Mouse (Mus musculus): ENCODE results near the gene Xab2. TPM values are rescaled to one million over a fixed set of nuclear protein-coding genes. Genes with fewer than 3 reads are reported as not detected.

The Xab2 gene
- polyA plus RNA-seq, 1 experiment, result 57.8 TPM

DNA sequence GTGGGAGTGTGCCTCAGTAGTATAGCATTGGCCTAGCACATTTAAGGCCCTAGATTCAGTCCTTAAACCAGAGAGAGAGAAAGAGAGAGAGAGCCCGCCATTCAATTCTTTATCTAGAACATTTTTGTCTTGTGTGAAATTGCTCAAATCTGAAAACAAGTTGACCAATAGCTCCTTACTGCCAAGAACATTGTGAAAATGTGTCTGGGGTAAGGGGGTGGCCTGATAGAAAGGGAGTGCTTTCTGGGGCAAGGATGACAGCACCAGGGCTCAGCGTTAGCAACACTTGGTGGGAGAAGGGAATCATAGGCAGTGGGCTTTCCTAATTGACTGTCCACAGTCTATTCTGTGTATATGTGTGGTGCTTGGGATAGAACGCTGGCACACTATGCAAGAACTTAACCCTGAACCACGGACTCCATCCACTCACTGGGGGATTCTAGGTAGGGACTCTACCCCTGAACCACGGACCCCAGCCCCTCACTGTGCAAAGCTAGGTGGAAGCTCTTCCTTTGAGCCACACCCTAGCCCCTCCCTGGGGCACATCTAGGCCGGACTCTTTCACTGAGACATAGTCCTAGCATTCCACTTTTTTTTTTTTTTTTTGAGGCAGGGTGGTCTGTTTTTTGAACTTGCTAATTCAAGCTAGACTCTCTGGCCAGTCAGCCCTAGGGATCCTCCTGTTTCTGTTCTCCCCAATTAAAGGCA, 25.9 kb upstream of the Xab2 start:
- no peak overlapping the region; the same call in 1 of the 2 replicates for H3K27ac ChIP-seq (ENCODE audit: insufficient read depth, low read length)
- H3K9me3 ChIP-seq (replicated peaks; ENCODE audit: control insufficient read depth, insufficient read depth, low read length, poor library complexity, severe bottlenecking), result no peaks in the 10 kb centered on the region
- no peak overlapping the region for H3K4me3 ChIP-seq (ENCODE audit: low read depth, low read length)
- no peak for TF ChIP-seq POLR2A (IDR thresholded peaks at IDR 0.05; ENCODE audit: insufficient read depth, low read length)
- TF ChIP-seq EP300 (IDR thresholded peaks at IDR 0.05; ENCODE audit: insufficient read depth, low read depth, low read length), result no peak
- no peak for TF ChIP-seq CTCF (IDR thresholded peaks at IDR 0.05; ENCODE audit: low read depth, low read length)
- no peaks in the 10 kb centered on the region for H3K27me3 ChIP-seq (ENCODE audit: control insufficient read depth, insufficient read depth, low read length, poor library complexity, severe bottlenecking)
- no peak overlapping the region for H3K9ac ChIP-seq (ENCODE audit: low read depth, poor library complexity, severe bottlenecking)
- H3K4me1 ChIP-seq (ENCODE audit: control insufficient read depth, insufficient read depth, low read length), result no peaks in the 10 kb centered on the region
- no peaks in the 10 kb centered on the region for H3K36me3 ChIP-seq (ENCODE audit: control insufficient read depth, insufficient read depth, low read length, poor library complexity, severe bottlenecking)

DNA sequence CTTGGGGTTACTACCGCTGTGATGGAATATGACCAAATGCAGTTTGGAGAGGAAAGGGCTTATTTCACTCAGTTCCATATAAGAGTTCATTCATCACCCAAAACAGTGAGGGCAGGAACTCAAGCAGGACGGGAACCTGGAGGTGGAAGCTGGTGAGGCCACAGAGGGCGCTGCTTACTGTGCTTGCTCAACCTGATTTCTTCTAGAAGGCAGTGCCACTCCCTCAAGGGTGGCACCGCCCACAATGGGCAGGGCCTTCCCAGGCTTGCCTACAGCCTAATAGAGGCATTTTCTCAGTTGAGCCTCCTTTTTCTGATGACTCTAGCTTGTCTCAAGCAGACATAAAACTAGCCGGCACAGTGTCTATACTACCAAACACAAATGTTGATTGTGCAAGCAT, 24.7 kb upstream of the Xab2 start:
- H3K27me3 ChIP-seq (ENCODE audit: control insufficient read depth, insufficient read depth, low read length, poor library complexity, severe bottlenecking), result no peaks in the 10 kb centered on the region
- 0 out of 2 replicates have a peak, but pooled peaks cover 4% of the 10 kb centered on the region for H3K36me3 ChIP-seq (ENCODE audit: control insufficient read depth, insufficient read depth, low read length, poor library complexity, severe bottlenecking)
- no peaks in the 10 kb centered on the region for H3K4me1 ChIP-seq (ENCODE audit: control insufficient read depth, insufficient read depth, low read length)
- H3K27ac ChIP-seq (ENCODE audit: insufficient read depth, low read length), result no peak overlapping the region
- H3K9ac ChIP-seq (ENCODE audit: low read depth, poor library complexity, severe bottlenecking), result no peak overlapping the region
- no peaks in the 10 kb centered on the region for H3K9me3 ChIP-seq (replicated peaks; ENCODE audit: control insufficient read depth, insufficient read depth, low read length, poor library complexity, severe bottlenecking)
- TF ChIP-seq CTCF (IDR thresholded peaks at IDR 0.05; ENCODE audit: low read depth, low read length), result peak; percentile 66
- no peak for TF ChIP-seq POLR2A (IDR thresholded peaks at IDR 0.05; ENCODE audit: insufficient read depth, low read length)
- no peak overlapping the region for H3K4me3 ChIP-seq (ENCODE audit: low read depth, low read length)

DNA sequence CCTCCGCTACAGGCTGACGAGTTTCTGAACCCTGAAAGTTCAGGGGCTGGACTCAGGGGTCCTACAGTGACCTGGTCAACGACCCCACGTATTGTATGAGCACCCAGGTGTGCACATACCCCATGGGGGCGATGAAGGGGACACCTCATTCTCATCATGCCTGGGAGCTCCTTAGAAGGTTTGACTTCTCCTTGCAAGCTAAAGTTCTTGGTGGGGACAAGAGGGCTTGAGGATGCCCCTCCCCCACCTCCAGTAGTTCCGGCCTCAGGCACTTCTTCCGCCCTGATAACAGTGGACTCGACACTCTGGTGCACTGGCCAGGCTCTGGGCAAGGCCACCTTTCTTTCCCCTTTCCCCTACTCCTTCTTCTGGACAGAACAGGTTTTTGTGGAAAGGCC, 10.4 kb upstream of the Xab2 start:
- peaks cover 13% of the 10 kb centered on the region for H3K36me3 ChIP-seq (ENCODE audit: control insufficient read depth, insufficient read depth, low read length, poor library complexity, severe bottlenecking)
- peak overlapping the region; percentile 57 for H3K9ac ChIP-seq (ENCODE audit: low read depth, poor library complexity, severe bottlenecking)
- no peak for TF ChIP-seq POLR2A (IDR thresholded peaks at IDR 0.05; ENCODE audit: insufficient read depth, low read length)
- no peak for TF ChIP-seq CTCF (IDR thresholded peaks at IDR 0.05; ENCODE audit: low read depth, low read length)
- TF ChIP-seq EP300 (IDR thresholded peaks at IDR 0.05; ENCODE audit: insufficient read depth, low read depth, low read length), result no peak
- peak overlapping the region; percentile 82 for H3K4me3 ChIP-seq (ENCODE audit: low read depth, low read length)
- no peaks in the 10 kb centered on the region for H3K4me1 ChIP-seq (ENCODE audit: control insufficient read depth, insufficient read depth, low read length)
- no peak overlapping the region for H3K27ac ChIP-seq (ENCODE audit: insufficient read depth, low read length)
- no peaks in the 10 kb centered on the region for H3K9me3 ChIP-seq (replicated peaks; ENCODE audit: control insufficient read depth, insufficient read depth, low read length, poor library complexity, severe bottlenecking)
- no peaks in the 10 kb centered on the region for H3K27me3 ChIP-seq (ENCODE audit: control insufficient read depth, insufficient read depth, low read length, poor library complexity, severe bottlenecking)

DNA sequence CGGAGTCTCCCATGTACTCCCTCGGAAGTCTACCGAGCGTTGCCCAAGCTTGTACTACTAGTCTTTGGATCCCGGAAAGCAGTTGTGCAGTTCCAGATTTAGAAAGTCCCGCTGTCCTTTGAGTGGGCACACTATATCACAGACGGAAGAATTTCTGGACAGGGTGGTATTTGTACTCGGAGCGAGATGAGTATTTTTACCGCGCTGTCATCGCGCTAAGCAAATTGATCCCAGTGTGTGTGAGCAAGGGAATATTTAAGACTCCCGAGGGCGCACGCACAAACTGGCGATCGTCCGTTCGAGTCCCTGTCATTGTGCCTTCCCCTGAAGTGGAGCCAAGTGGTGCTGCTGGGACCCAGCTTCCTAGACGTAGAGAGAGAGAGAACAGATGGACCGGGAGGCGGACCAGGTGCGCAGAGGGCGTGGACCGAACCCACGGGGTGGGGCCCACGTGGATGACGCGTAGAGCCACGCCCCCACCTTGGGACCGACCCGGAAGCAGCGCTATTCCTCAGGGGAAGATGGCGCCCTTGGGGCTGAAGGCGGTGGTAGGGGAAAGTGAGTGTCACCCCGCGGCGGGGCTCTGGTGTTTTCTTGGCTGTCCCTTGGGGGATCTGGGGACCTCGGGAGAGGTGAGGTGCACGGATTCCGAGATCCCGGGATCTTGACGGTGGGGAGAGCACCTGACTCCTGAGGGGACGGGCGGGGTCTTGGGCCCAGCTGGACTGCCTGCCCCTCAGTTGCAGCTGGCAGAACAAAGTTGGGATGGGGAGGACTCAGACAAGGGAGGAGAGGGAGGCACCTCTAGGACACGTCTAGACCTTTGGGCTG, 9.7 kb upstream of the Xab2 start, which contains the start of gene Stxbp2:
Gene Stxbp2, plus strand, starts transcription at position 309 of the 831 bp plus-strand sequence.
- Histone ChIP-seq H3K27ac (ENCODE audit: insufficient read depth, low read length) (no peak within 1 kb of the TSS), H3K4me3 (ENCODE audit: low read depth, low read length) (peak within 1 kb of the TSS; percentile 82), H3K4me1 (ENCODE audit: control insufficient read depth, insufficient read depth, low read length) (no peaks in the 10 kb centered on the region), H3K9me3 (replicated peaks; ENCODE audit: control insufficient read depth, insufficient read depth, low read length, poor library complexity, severe bottlenecking) (no peaks in the 10 kb centered on the region), H3K36me3 (ENCODE audit: control insufficient read depth, insufficient read depth, low read length, poor library complexity, severe bottlenecking) (peaks cover 7% of the 10 kb centered on the region), H3K9ac (ENCODE audit: low read depth, poor library complexity, severe bottlenecking) (peak within 1 kb of the TSS; percentile 57), H3K27me3 (ENCODE audit: control insufficient read depth, insufficient read depth, low read length, poor library complexity, severe bottlenecking) (no peaks in the 10 kb centered on the region)
- TF ChIP-seq POLR2A (IDR thresholded peaks at IDR 0.05; ENCODE audit: insufficient read depth, low read length), result peak; percentile 61
- no peak for TF ChIP-seq CTCF (IDR thresholded peaks at IDR 0.05; ENCODE audit: low read depth, low read length)
- no peak for TF ChIP-seq EP300 (IDR thresholded peaks at IDR 0.05; ENCODE audit: insufficient read depth, low read depth, low read length)

DNA sequence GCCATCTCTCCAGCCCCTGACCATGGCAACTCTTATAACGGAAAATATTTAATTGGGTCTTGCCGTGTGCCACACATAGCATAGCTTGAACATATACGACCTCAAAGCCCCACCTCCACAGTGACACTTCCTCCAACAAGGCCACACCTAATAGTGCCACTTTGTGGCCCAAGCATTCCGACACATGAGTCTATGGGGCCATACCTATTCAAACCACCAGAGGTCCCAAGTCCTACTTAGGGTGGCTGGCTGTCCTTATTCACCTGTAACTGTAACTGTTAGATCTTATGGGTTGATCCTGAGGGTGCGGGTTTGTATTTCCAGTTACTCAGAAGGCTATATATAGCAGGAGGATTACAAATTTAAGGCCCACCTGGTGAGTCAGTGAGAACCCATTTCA, 6.9 kb upstream of the Xab2 start:
- no peaks in the 10 kb centered on the region for H3K9me3 ChIP-seq (replicated peaks; ENCODE audit: control insufficient read depth, insufficient read depth, low read length, poor library complexity, severe bottlenecking)
- H3K27me3 ChIP-seq (ENCODE audit: control insufficient read depth, insufficient read depth, low read length, poor library complexity, severe bottlenecking), result no peaks in the 10 kb centered on the region
- TF ChIP-seq CTCF (IDR thresholded peaks at IDR 0.05; ENCODE audit: low read depth, low read length) (peak; percentile 35), POLR2A (IDR thresholded peaks at IDR 0.05; ENCODE audit: insufficient read depth, low read length) (no peak)
- no peaks in the 10 kb centered on the region; the same call in 1 of the 2 replicates for H3K36me3 ChIP-seq (ENCODE audit: control insufficient read depth, insufficient read depth, low read length, poor library complexity, severe bottlenecking)
- no peaks in the 10 kb centered on the region for H3K4me1 ChIP-seq (ENCODE audit: control insufficient read depth, insufficient read depth, low read length)
- H3K9ac ChIP-seq (ENCODE audit: low read depth, poor library complexity, severe bottlenecking), result no peak overlapping the region
- no peak overlapping the region for H3K27ac ChIP-seq (ENCODE audit: insufficient read depth, low read length)
- no peak overlapping the region for H3K4me3 ChIP-seq (ENCODE audit: low read depth, low read length)

DNA sequence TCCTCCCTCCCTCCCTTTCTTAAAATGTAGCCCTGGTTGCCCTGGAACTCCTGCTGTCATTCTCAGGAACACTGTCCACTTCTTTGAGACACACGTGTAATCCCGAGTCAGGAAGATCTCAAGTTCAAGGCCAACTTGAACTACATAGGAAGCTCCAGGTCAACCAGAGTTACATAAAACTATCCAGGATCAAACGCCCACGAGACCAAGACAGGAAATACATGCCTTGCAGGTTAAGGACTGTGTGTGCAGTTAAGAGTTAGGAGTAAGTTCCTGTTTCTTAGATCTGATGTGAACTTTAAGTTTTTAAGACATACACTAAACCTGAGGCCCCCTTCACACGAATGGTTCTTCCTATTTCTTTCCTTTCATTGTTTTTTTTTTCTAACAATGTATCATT, 5.9 kb upstream of the Xab2 start:
- H3K36me3 ChIP-seq (ENCODE audit: control insufficient read depth, insufficient read depth, low read length, poor library complexity, severe bottlenecking), result no peaks in the 10 kb centered on the region; the same call in 1 of the 2 replicates
- no peak overlapping the region for H3K9ac ChIP-seq (ENCODE audit: low read depth, poor library complexity, severe bottlenecking)
- TF ChIP-seq EP300 (IDR thresholded peaks at IDR 0.05; ENCODE audit: insufficient read depth, low read depth, low read length) (no peak), CTCF (IDR thresholded peaks at IDR 0.05; ENCODE audit: low read depth, low read length) (no peak), POLR2A (IDR thresholded peaks at IDR 0.05; ENCODE audit: insufficient read depth, low read length) (no peak)

More for the DNA sequence above, 5.9 kb upstream of the Xab2 start:
- Histone ChIP-seq H3K27me3 (ENCODE audit: control insufficient read depth, insufficient read depth, low read length, poor library complexity, severe bottlenecking) (no peaks in the 10 kb centered on the region), H3K4me1 (ENCODE audit: control insufficient read depth, insufficient read depth, low read length) (no peaks in the 10 kb centered on the region), H3K27ac (ENCODE audit: insufficient read depth, low read length) (no peak overlapping the region), H3K4me3 (ENCODE audit: low read depth, low read length) (no peak overlapping the region), H3K9me3 (replicated peaks; ENCODE audit: control insufficient read depth, insufficient read depth, low read length, poor library complexity, severe bottlenecking) (no peaks in the 10 kb centered on the region)

Data from ES-Bruce4 (cell line).